Mouse (Mus musculus) neutrophil, adult 5-6 weeks (primary cell): ENCODE results near the gene Rer1. TPM values are rescaled to one million over a fixed set of nuclear protein-coding genes. Genes with fewer than 3 reads are reported as not detected.

Experiments used
- ATAC-seq: fragments of 151-379, 151-347 bp; 2 replicates; pipeline ENCODE4 v1.8.0; 2017; ENCODE audit warnings: mild to moderate bottlenecking, moderate TSS enrichment; ENCODE audit not compliant: insufficient number of reproducible peaks, poor library complexity, low FRiP score, severe bottlenecking; ENCODE audit errors: extremely low read depth
- total RNA-seq: library from RNA; stranded (forward); fragments of 200-1000 nt; gene quantifications from 2 replicates; pipeline ENCODE4 v1.2.3, GENCODE M21; 2017

Rer1 gene
- total RNA-seq, 1 experiment from 2014 or later: 82.5 TPM

DNA sequence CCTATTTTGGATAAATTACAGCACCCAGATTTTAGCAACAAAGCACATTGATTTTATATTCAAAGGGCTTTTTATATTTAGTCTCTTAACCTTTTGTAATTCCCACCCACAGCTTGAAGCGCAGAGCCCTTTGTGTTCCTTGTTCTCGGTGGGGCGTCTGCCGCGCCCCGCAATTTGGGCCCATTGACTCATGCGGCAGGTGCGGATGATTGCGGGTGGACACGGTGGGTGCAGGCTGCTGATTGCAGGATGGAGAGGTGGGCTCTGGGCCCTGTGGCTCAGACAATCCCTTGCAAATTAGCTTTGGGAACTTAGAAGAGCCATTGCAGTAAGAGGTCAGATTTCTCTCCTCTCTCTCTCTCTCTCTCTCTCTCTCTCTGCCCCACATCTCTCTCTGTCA is 32.1 kb upstream of the Rer1 start:
- no peak for ATAC-seq

GRCm38 (mm10) chr4:155117396-155117978 is 31.3 kb upstream of the Rer1 start:
- no peak for ATAC-seq

DNA sequence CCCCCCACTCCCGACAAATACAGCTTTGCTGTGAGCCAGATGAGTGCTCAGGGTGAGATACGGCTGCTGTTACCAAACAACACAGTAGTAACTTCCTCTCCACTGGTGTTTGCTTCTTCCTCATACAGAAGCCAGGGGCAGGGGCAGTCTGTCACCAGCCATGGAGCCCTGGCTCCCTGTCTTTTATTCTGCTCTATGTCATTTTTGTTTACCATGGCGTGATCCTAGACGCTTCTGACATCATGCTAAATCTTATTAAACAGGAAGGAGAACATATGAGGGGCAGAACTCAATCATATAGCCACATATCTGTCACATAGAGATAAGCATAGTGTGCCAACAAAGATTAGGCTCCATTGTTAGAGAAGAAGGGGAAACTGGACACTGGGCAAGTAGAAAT is 30.4 kb upstream of the Rer1 start:
- peak; percentile 63 for ATAC-seq

DNA sequence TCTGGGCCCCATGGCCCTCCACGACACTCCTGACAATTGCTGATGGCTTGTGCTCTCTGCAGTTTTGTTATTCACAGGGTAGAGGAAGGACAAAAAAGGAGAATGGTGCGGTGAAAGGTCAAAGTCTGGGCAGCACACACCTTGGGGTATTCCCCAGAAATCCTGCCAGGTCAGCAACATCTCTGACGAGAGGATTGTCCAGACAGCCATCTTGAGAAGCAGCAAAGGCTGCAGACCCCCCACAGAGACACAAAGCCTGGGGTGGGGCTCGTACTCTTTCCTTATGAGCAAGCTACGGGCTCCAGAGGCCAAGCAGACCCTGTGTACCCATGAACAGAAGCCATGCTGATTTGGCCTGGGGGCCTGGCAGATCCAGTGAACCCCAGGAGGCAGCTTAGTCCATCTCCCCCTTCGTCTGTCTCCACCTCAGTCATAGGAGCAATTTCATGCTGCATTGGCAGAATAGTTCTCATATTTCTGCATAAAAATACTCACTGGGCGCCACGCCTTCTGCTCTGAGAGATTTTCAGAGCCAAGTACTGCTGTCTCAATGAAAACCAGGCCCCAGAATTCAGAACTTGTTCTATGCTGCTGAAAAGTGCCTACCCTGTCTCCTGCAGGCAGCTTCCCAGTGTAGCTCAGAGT is 27.7 kb upstream of the Rer1 start:
- no peak for ATAC-seq

DNA sequence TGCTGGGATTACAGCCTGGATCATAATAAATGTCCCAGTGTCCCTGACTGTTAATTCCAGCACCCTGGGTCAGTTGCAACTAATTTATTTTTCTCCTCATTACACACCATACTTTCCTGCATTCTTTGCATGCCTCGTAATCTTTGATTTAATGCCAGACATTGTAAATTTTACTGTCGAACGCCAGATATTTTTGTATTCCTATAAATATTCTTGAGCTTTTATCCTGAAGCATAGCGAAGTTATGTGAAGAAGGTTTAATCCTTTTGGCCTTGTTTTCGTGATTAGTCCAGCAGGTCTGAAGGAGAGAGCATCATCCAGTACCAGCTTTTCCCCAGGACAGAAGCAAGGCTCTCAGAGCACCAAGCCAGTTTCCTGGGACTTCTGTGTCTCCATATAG is 23.3 kb upstream of the Rer1 start:
- ATAC-seq: no peak

DNA sequence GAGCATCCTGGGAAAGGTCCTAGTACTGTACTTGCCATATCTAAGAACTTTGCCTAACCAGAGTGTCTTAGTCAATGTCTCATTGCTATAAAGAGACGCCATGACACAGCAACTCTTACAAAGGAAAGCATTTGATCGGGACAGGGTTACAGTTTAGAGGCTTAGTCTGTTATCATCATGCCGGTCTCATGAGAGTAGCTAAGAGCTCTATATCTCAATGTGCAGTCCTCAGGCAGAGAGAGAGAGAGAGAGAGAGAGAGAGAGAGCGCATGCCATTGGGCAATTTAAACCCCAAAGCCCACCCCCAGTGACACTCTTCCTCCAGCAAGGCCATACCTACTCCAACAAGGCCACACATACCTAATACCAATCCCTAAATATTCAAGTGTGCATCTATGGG is 21.7 kb upstream of the Rer1 start:
- ATAC-seq: no peak

DNA sequence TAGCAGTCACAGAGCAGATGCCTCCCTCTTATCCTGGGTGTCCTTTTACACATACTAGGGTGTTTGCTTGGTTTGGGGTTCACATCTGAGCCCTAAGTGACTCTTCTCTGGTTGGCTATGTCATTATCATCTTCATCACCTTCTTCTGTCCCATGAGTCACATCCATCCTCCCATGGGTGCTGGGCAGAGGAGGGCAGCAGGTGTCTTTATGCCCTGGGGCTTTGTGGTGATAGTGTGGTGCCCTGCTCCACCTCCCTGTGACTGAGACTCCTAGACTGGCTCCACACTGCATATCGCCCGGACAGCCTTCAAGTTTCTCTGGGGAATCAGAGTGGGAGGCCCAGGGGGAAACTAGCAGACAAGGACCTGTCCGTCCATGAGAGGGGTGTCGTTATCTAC is 12.4 kb upstream of the Rer1 start:
- ATAC-seq: no peak

DNA sequence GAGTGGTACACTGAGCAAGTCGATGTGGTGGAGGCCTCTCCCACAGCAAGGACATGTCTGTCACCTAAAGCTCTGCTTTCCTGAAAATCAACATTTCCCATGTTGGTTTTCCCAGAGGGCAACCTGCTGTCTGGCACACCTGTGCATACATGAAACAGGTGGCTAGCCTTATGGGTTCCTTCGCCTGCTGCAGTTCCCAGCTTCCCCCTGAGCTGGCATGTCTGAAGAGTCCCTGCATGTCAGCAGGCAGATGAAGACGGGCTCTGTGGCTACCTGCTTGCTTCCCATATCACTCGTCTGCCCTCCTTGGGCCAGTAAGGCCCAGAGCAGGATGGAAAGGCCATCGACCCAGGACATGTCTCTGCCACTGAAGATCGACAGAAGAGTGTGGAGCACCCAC is 11.3 kb upstream of the Rer1 start:
- ATAC-seq: no peak

GRCm38 (mm10) chr4:155095967-155096366 is 9.8 kb upstream of the Rer1 start:
- ATAC-seq: no peak

DNA sequence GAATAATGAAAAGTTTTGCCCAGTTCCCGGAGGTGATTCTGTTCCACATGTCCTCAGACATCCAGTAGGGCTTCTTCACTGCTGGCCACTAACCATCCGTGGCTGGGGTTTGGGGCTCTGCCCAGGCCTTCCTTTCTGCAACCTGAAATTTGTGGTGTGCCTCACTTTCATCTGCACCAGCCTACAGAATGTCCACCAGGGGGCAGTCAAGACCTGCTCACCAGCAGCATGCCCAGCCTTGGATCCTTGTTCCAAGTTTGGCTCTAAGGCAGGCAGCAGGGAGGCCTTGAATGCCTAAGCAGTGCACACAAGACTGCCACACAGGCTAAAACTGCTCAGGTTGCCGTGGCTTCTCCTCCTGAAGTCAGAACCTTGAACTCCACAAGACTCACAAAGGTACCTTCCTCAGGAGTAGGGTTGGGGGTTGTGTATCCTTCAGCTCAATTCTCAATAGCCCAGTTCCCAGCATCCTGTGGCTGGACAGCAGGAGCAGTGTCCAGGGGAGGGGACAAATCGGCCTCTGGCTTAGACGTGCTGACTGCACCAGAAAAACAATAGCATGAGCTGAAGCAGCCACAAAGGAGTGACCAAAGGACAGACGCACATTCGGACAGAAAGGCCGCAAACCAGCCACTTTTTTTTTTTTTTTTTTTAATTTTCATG is 9.2 kb upstream of the Rer1 start:
- ATAC-seq: peak; percentile 88

DNA sequence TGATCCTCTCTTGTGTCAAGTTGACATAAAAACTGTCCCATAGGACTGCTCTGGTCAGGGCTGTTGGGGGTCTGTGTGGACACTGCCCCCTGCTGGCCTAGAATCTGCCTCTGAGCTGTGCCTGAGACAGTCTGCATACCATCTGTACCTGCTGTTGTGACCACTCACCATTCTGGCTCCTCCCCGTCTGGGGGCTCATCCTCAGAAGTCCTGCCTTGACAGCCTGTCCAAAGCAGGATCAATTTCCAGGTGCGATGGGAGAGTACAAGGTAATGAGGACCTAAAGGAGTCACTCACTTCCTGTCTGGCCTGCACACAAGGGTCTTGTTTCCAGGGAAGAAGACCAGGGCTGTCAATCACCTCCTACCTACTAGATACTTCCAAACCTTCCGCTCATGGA is 8.4 kb upstream of the Rer1 start:
- 0 out of 2 replicates have a peak, but pooled peaks have one; percentile 23 for ATAC-seq

DNA sequence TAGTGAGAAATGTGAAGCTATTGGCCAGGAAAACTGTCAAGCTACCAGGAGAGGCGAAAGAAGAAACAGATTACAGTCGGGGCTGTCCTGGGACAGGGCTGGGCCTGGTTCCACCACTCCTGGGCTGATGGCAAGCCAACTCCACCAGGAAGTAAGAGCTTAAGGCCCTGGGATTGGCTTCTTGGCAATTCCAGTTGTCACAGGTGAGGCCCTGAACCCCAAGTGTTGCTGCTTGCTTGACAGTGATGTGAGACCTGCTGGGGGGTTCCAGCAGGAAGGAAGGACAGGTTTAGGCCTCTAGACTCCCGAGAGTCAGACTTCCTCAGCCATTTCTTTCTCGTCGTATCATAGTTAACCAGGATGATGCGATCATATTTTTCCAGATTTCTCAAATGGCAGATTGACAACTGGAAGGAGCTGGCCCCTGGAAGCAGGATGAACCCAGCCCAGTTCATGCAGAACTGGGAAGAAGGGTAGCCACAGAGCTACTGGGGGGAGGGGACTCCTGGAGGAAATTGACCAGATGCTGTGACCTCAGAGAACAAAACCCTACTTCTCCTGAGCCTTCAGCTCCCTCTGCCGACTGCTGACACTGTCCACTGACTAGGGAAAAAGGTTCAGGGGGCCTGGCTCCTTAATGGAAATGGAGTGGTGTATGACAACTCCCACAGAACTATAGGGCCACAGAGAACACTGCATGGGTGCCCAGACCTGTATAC is 7.4 kb upstream of the Rer1 start:
- ATAC-seq: no peak

DNA sequence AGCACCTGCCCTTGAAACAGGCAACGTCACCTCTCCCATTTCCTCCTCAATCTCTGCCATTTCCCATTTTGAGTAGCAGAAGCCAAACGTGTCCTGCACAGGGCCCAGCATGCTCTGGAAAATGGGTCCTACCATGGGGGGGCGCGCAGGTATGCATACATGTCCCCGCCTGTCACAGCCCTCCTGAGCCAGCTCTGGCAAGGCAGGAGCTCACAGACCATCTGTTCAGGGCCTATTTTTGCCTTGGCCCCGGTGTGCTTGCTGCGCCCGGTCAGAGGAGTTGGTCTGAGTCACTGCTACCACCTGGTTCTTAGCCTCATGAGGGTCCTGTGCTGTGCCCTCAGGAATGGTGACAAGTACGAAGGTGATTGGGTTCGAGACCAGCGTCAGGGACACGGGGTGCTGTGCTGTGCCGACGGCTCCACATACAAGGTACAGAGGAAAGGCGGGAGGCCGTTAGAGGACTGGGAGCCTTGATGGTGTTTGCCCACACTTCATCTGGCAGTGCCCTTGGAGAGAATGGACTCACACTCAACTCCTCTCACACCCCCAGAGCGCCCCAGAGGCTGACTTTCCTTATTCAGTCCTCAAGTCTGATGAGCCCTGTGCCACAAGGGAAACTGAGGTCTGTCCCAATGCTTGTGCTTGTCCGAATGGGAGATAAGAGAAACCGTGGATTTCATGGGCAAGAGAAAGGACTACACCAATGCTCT is 6.7 kb upstream of the Rer1 start:
- no peak for ATAC-seq

DNA sequence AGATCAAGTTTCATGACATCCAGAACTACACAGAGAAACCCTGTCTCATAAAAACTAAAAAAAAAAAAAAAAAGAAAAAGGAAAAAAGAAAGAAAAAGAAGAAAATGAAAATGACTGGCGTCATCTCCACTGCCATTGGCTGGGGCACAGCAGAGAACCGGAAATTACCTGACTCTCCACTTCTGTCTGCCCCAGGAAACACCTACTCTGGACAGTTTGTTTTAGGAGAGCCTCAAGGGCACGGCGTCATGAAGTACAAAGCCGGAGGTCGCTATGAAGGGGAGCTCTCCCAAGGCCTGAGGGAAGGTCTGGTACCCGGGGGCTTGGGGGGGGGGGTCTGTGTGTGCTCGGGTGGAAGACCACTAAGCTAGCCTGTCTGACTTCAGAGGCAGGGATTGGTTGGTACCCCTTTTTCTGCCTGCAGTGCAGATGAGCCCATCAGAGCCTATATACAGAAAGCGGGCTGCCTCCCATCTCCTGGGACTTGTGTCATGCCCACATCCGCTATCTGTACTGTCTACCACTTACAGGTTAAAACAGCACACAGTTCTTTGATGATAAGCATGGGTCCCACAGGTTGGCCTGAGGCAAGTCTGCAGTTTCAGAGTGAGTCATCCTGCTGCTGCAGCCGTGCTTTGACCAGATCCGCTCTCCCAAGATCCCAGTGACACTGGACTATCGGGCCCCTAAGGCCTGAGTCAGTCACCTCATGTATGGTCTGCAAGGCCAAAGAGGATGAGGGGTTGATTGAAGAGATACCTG is 4.7 kb upstream of the Rer1 start:
- ATAC-seq: no peak

GRCm38 (mm10) chr4:155090147-155090546 is 4.0 kb upstream of the Rer1 start:
- no peak for ATAC-seq

- ATAC-seq: no peak
Measured at GRCm38 (mm10) chr4:155089241-155089640, 3.1 kb upstream of the Rer1 start.

GRCm38 (mm10) chr4:155085206-155086107 is 725 bp downstream of the Rer1 start:
- no peak for ATAC-seq

DNA sequence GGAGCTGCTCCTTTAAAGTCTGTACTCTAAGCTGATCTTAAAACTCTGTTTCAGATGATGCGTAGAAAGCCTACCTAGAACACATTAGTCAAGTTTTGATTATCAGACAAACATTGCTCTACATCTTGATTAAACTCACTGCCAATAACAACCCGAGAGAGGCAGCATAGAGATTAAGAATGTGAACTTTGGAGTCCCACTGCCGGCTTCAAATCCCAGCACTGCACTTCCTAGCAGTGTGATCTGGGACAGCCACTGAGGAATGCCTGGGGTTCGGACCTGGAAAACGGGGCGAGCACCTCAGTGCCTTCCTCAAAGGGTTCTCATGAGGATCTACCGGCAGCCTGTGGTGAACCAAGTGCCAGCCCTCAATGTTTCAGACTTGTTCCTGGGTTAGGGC is 1.8 kb downstream of the Rer1 start:
- ATAC-seq: no peak
